Mouse (Mus musculus) hindbrain, postnatal 0 days (tissue): ENCODE measurements around the gene Grhl1. TPM values are rescaled to one million over a fixed set of nuclear protein-coding genes. Genes with fewer than 3 reads are reported as not detected.
A peak's percentile ranks its signal among the peaks of the same experiment; 100 is the strongest.

ENCODE experiments used
- ATAC-seq: fragments of 200-750 bp; cut with Nextera tagmentation; 2 replicates; pipeline ENCODE4 v1.8.0; 2017; ENCODE audit warnings: mild to moderate bottlenecking, moderate TSS enrichment, moderate library complexity
- DNase-seq: peaks from one replicate; pipeline ENCODE4 v3.0.0-alpha.2; 2015; ENCODE audit warnings: low spot score
- H3K27ac ChIP-seq: fragments of 300-500 bp; sonication (generic); 2 replicates; pipeline ENCODE4 v1.5.1; 2014; ENCODE audit warnings: mild to moderate bottlenecking
- H3K27me3 ChIP-seq: fragments of 300-500 bp; sonication (generic); 2 replicates; pipeline ENCODE4 v1.6.1; 2014; ENCODE audit warnings: low read length, mixed read lengths; ENCODE audit not compliant: insufficient read depth
- H3K36me3 ChIP-seq: fragments of 300-500 bp; sonication (generic); 2 replicates; pipeline ENCODE4 v1.6.1; 2014; ENCODE audit warnings: low read length, mixed read lengths; ENCODE audit not compliant: insufficient read depth
- H3K4me1 ChIP-seq: fragments of 300-500 bp; sonication (generic); 2 replicates; pipeline ENCODE4 v1.6.1; 2014; ENCODE audit warnings: antibody characterized with exemption, low read length, mixed read lengths; ENCODE audit not compliant: insufficient read depth
- H3K4me2 ChIP-seq: fragments of 300-500 bp; sonication (generic); 2 replicates; pipeline ENCODE4 v1.6.1; 2014; ENCODE audit warnings: low read depth, mild to moderate bottlenecking, low read length, moderate library complexity, mixed read lengths
- H3K4me3 ChIP-seq: fragments of 300-500 bp; sonication (generic); 2 replicates; pipeline ENCODE4 v1.5.1; 2014; ENCODE audit warnings: low read length
- H3K9ac ChIP-seq: fragments of 300-500 bp; sonication (generic); replicated peaks from 2 replicates; pipeline ENCODE4 v1.6.1; 2014; ENCODE audit warnings: mild to moderate bottlenecking, low read length, moderate library complexity, mixed read lengths
- H3K9me3 ChIP-seq: fragments of 300-500 bp; sonication (generic); 2 replicates; pipeline ENCODE4 v1.6.1; 2016; ENCODE audit warnings: low read length, mixed read lengths
- CTCF ChIP-seq: IDR thresholded peaks from 2 replicates; pipeline ENCODE4 v1.5.1; 2016; ENCODE audit warnings: antibody characterized with exemption, control low read depth, low read depth
- WGBS: fragments of 180-500 bp; shearing (Covaris S2); extraction: QIAGEN DNeasy Blood & Tissue Kit; methylation state at CpG from one replicate; pipeline ENCODE4 v1.1.7; 2014; 5-methylcytosine and 5-hydroxymethylcytosine counted together
- polyA plus RNA-seq: library from polyadenylated mRNA; unstranded; fragments of >200 nt; fragmentation: Nextera tagmentation; extraction: Ambion mirVana; gene quantifications from 2 replicates; pipeline ENCODE4 v1.2.1, GENCODE M21; 2015
- total RNA-seq: library from RNA; depleted of rRNA; stranded (reverse); fragments of >200 nt; gene quantifications from 2 replicates; pipeline ENCODE4 v1.2.3, GENCODE M21; 2014

Grhl1 gene
- total and polyA plus RNA-seq, 2 experiments from 2014 or later: 1.2 to 1.5 TPM

GRCm38 (mm10) chr12:24584835-24585234 lies 12.8 kb downstream of the Grhl1 start:
- ATAC-seq (peak; percentile 60; the same call in 1 of the 2 replicates), DNase-seq (peak; percentile 50)
- Histone ChIP-seq H3K36me3 (no peaks in the 10 kb centered on the region), H3K9me3 (no peaks in the 10 kb centered on the region), H3K4me2 (no peak overlapping the region), H3K4me1 (0 out of 2 replicates have a peak, but pooled peaks cover 4% of the 10 kb centered on the region), H3K27ac (no peak overlapping the region), H3K4me3 (no peak overlapping the region), H3K27me3 (no peaks in the 10 kb centered on the region), H3K9ac (no peak overlapping the region)
- 57% methylated on average over 8 of the region's 8 CpGs for WGBS
- TF ChIP-seq CTCF: no peak

- Histone ChIP-seq H3K36me3 (no peaks in the 10 kb centered on the region), H3K27me3 (no peaks in the 10 kb centered on the region), H3K9me3 (no peaks in the 10 kb centered on the region), H3K27ac (no peak overlapping the region), H3K4me1 (0 out of 2 replicates have a peak, but pooled peaks cover 4% of the 10 kb centered on the region), H3K4me2 (no peak overlapping the region), H3K4me3 (no peak overlapping the region), H3K9ac (no peak overlapping the region)
- no peak for ATAC-seq
- TF ChIP-seq CTCF: no peak
- 76% methylated on average over 7 of the region's 7 CpGs for WGBS
- no peak for DNase-seq
Observed at GRCm38 (mm10) chr12:24586193-24586592, 14.1 kb downstream of the Grhl1 start.

- TF ChIP-seq CTCF: no peak
- no peak overlapping the region for H3K9ac ChIP-seq
- no peaks in the 10 kb centered on the region for H3K4me1 ChIP-seq
- no peak overlapping the region for H3K27ac ChIP-seq
- H3K36me3 ChIP-seq: no peaks in the 10 kb centered on the region
- H3K4me3 ChIP-seq: no peak overlapping the region
- ATAC-seq (no peak), DNase-seq (no peak)
- H3K4me2 ChIP-seq: no peak overlapping the region
- no peaks in the 10 kb centered on the region for H3K27me3 ChIP-seq
- H3K9me3 ChIP-seq: no peaks in the 10 kb centered on the region
- WGBS: 84% methylated on average over 7 of the region's 7 CpGs
Observed at GRCm38 (mm10) chr12:24590371-24590770, 18.3 kb downstream of the Grhl1 start.

GRCm38 (mm10) chr12:24592055-24592454 lies 20.0 kb downstream of the Grhl1 start:
- Histone ChIP-seq H3K4me1 (no peaks in the 10 kb centered on the region), H3K27ac (no peak overlapping the region), H3K36me3 (no peaks in the 10 kb centered on the region), H3K4me3 (no peak overlapping the region), H3K27me3 (no peaks in the 10 kb centered on the region), H3K4me2 (no peak overlapping the region), H3K9me3 (no peaks in the 10 kb centered on the region), H3K9ac (no peak overlapping the region)
- TF ChIP-seq CTCF: no peak
- ATAC-seq (no peak), DNase-seq (no peak)
- 79% methylated on average over 9 of the region's 9 CpGs for WGBS

GRCm38 (mm10) chr12:24592956-24593672 lies 21.0 kb downstream of the Grhl1 start:
- H3K27me3 ChIP-seq: no peaks in the 10 kb centered on the region
- ATAC-seq (peak; percentile 44; the same call in 1 of the 2 replicates), DNase-seq (no peak)
- no peaks in the 10 kb centered on the region for H3K36me3 ChIP-seq
- TF ChIP-seq CTCF: no peak
- H3K9me3 ChIP-seq: no peaks in the 10 kb centered on the region
- no peak overlapping the region for H3K27ac ChIP-seq
- no peaks in the 10 kb centered on the region for H3K4me1 ChIP-seq
- H3K9ac ChIP-seq: no peak overlapping the region
- peak overlapping the region; percentile 47 for H3K4me2 ChIP-seq
- 19% methylated on average over 22 of the region's 22 CpGs for WGBS
- no peak overlapping the region for H3K4me3 ChIP-seq

GRCm38 (mm10) chr12:24597376-24597775 lies 25.3 kb downstream of the Grhl1 start:
- TF ChIP-seq CTCF: no peak
- no peaks in the 10 kb centered on the region for H3K9me3 ChIP-seq
- H3K27me3 ChIP-seq: no peaks in the 10 kb centered on the region
- 73% methylated on average over 6 of the region's 6 CpGs for WGBS
- H3K27ac ChIP-seq: no peak overlapping the region
- H3K36me3 ChIP-seq: no peaks in the 10 kb centered on the region
- no peak for DNase-seq
- H3K4me3 ChIP-seq: no peak overlapping the region
- no peak for ATAC-seq
- no peak overlapping the region for H3K4me2 ChIP-seq
- no peak overlapping the region for H3K9ac ChIP-seq
- no peaks in the 10 kb centered on the region; the same call in 1 of the 2 replicates for H3K4me1 ChIP-seq

- ATAC-seq (no peak), DNase-seq (peak; percentile 25)
- no peak overlapping the region for H3K27ac ChIP-seq
- no peaks in the 10 kb centered on the region for H3K9me3 ChIP-seq
- no peak overlapping the region for H3K4me3 ChIP-seq
- H3K27me3 ChIP-seq: no peaks in the 10 kb centered on the region
- WGBS: 55% methylated on average over 8 of the region's 8 CpGs
- H3K4me2 ChIP-seq: no peak overlapping the region
- no peaks in the 10 kb centered on the region for H3K36me3 ChIP-seq
- no peak for TF ChIP-seq CTCF
- no peaks in the 10 kb centered on the region; the same call in 1 of the 2 replicates for H3K4me1 ChIP-seq
- no peak overlapping the region for H3K9ac ChIP-seq
Observed at GRCm38 (mm10) chr12:24599366-24599895, 27.3 kb downstream of the Grhl1 start.
